Mouse (Mus musculus) limb, embryonic 10.5 days (tissue): ENCODE measurements around the gene Ehd3. TPM values are rescaled to one million over a fixed set of nuclear protein-coding genes. Genes with fewer than 3 reads are reported as not detected.
"Not testable (repeated sequence)": the region's sequence is repeated elsewhere in the genome, so short reads cannot be mapped to it uniquely, and the experiment has no call there.

Experiments used
- DNase-seq: peaks from one replicate; pipeline ENCODE4 v3.0.0-alpha.2; 2017; ENCODE audit warnings: low spot score
- H3K27ac ChIP-seq: fragments of 300-500 bp; sonication (generic); 2 replicates; pipeline ENCODE4 v1.5.1; 2016; ENCODE audit warnings: mild to moderate bottlenecking
- H3K27me3 ChIP-seq: fragments of 300-500 bp; sonication (generic); 2 replicates; pipeline ENCODE4 v1.6.1; 2016; ENCODE audit warnings: low read depth, mild to moderate bottlenecking; ENCODE audit not compliant: poor library complexity, severe bottlenecking
- H3K36me3 ChIP-seq: fragments of 300-500 bp; sonication (generic); 2 replicates; pipeline ENCODE4 v1.6.1; 2016; ENCODE audit warnings: mild to moderate bottlenecking, moderate library complexity
- H3K4me1 ChIP-seq: fragments of 300-500 bp; sonication (generic); 2 replicates; pipeline ENCODE4 v1.6.1; 2016
- H3K4me3 ChIP-seq: fragments of 300-500 bp; sonication (generic); 2 replicates; pipeline ENCODE4 v1.5.1; 2016; ENCODE audit warnings: mild to moderate bottlenecking, moderate library complexity
- H3K9me3 ChIP-seq: fragments of 300-500 bp; sonication (generic); replicated peaks from 2 replicates; pipeline ENCODE4 v1.6.1; 2016; ENCODE audit warnings: mild to moderate bottlenecking
- WGBS: fragments of 180-500 bp; shearing (Covaris S2); methylation state at CpG from one replicate; pipeline ENCODE4 v1.1.7; 2016; 5-methylcytosine and 5-hydroxymethylcytosine counted together
- polyA plus RNA-seq: library from polyadenylated mRNA; unstranded; fragments of >200 nt; fragmentation: Nextera tagmentation; extraction: Ambion mirVana; gene quantifications from 2 replicates; pipeline ENCODE4 v1.2.1, GENCODE M21; 2016

Gene Ehd3
- polyA plus RNA-seq, 1 experiment from 2014 or later, result 9.8 TPM

DNA sequence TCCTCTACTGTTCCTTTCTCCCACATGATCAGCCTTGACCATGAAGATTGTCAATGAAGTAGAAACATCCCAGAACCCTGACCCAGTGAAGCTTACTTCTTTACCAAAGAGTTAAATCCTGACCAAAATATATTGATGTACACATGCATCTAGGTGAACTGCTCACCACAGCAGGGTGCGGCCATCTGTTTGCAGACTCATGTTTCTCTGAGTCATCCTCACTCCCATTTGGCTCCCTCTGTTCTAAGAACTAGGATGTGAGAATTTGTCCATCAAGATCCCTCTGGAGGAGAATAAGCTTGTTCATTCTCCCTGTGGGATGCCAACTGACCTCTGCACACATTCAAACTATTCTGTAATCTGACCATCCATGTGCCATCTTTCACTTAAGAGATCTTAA, 29.0 kb downstream of the Ehd3 start:
- DNase-seq, result no peak
- H3K4me1 ChIP-seq, result no peaks in the 10 kb centered on the region
- H3K4me3 ChIP-seq, result no peak overlapping the region
- H3K27me3 ChIP-seq, result no peaks in the 10 kb centered on the region
- peaks cover 20% of the 10 kb centered on the region for H3K36me3 ChIP-seq
- no peak overlapping the region for H3K27ac ChIP-seq
- no peaks in the 10 kb centered on the region for H3K9me3 ChIP-seq
- WGBS, result 87% methylated on average over 1 of the region's 1 CpGs

DNA sequence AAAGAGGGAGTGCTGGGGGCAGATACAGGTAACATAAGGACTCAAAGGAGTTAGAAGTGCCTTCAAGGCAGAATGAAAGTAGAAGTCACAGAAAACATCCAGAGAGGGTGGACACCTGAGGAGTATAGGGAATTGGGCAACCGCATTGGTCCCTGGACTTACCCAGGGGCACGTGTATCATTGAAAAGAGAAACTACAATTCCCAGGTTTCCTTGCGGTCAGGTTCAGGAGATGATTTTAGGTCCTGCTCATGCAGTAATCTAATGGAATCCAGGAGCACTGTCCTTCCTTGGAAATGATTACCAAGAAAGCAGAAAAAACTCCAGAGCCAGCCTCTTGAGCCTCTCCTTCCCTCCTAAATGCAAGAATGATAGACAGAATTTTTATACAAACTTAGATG, 29.5 kb downstream of the Ehd3 start:
- H3K9me3 ChIP-seq, result no peaks in the 10 kb centered on the region
- H3K4me1 ChIP-seq, result no peaks in the 10 kb centered on the region

DNA sequence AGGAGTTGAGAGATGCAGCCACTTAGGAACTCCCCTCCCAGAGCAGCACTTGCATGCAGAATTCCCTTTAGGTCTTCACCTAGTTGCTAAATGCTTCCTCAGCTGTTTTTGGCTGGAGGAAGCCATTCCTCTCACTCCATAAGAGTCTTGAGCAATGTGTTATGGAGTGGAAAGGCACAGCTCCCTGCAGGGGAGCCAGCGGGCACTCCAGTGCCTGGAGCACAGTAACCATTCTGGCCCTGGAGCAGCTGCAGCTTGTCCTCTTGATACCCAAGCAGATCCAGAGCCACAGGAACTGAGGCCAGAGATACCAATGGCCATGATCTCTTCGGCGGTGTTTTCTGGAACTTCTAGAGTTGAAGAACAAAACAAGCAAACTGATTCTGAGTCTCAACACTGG, 32.7 kb downstream of the Ehd3 start:
- DNase-seq, result no peak
- H3K4me3 ChIP-seq, result no peak overlapping the region
- no peaks in the 10 kb centered on the region for H3K4me1 ChIP-seq
- no peaks in the 10 kb centered on the region for H3K9me3 ChIP-seq
- WGBS, result 96% methylated on average over 3 of the region's 3 CpGs
- no peaks in the 10 kb centered on the region for H3K36me3 ChIP-seq
- H3K27me3 ChIP-seq, result no peaks in the 10 kb centered on the region
- H3K27ac ChIP-seq, result no peak overlapping the region

More for the DNA sequence above, 29.5 kb downstream of the Ehd3 start:
- Histone ChIP-seq H3K36me3 (peaks cover 14% of the 10 kb centered on the region), H3K27me3 (no peaks in the 10 kb centered on the region), H3K4me3 (no peak overlapping the region), H3K27ac (no peak overlapping the region)
- no peak for DNase-seq
- WGBS, result 88% methylated on average over 3 of the region's 3 CpGs

DNA sequence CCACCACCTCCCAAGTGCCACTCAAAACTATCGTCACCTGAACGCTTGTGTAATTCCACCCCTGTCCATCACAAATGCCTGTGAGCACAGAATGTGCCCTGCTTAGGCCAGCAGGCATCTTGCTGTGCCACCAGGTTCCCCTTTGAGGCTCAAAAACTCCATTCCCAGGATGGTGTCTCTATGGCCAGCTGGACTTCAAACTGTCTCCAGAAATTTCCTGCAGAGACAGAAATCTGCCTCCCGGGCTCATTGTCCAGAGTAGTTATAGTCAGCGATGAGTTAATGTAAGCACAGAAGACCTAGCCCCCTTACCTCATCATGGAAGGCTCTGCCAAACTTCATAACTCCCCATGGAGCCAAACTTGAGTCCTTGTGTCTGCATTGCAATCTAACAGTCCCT, 33.3 kb downstream of the Ehd3 start:
- Histone ChIP-seq H3K27ac (no peak overlapping the region), H3K9me3 (no peaks in the 10 kb centered on the region), H3K27me3 (no peaks in the 10 kb centered on the region), H3K4me3 (no peak overlapping the region), H3K36me3 (no peaks in the 10 kb centered on the region), H3K4me1 (no peaks in the 10 kb centered on the region)
- DNase-seq, result no peak
- 88% methylated on average over 4 of the region's 4 CpGs for WGBS

DNA sequence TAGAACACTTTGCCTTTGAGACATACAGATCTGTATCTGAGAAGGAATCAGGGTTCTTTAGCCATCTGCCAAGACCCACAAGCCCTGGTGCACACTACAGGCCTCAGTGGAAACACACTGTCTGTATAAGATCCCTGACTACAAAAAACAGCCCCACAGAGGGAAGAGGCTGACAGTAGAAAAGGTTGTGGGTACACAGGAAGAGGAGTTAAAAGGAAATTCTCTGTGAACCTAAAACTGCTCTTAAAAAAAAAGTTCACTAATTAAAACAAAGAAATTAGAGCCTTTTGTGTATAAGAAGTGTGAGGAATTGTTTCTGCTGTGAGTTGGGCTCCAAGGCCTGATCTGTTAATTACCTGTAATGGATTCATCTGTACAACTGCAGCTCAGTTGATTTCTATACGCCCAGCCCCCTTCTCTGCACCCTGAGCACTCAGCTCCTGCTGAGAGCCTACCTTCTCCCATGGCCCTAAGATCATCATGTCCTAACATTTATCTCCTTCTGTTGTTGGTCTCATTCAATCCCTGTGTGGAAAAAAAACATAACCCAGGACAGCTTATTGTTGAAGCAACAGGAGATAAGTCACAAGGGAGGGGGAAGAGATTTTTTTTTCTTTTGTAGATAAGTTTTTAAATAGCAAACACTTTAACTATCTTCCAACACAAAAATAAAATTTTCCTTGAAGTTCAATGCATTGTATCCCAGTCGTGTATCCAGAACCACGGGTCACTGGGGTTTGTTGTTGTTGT, 35.3 kb downstream of the Ehd3 start:
- no peaks in the 10 kb centered on the region for H3K4me1 ChIP-seq
- no peak overlapping the region for H3K27ac ChIP-seq
- no peaks in the 10 kb centered on the region for H3K9me3 ChIP-seq
- H3K36me3 ChIP-seq, result no peaks in the 10 kb centered on the region
- 69% methylated on average over 3 of the region's 3 CpGs for WGBS
- no peaks in the 10 kb centered on the region for H3K27me3 ChIP-seq
- H3K4me3 ChIP-seq, result no peak overlapping the region
- no peak for DNase-seq

DNA sequence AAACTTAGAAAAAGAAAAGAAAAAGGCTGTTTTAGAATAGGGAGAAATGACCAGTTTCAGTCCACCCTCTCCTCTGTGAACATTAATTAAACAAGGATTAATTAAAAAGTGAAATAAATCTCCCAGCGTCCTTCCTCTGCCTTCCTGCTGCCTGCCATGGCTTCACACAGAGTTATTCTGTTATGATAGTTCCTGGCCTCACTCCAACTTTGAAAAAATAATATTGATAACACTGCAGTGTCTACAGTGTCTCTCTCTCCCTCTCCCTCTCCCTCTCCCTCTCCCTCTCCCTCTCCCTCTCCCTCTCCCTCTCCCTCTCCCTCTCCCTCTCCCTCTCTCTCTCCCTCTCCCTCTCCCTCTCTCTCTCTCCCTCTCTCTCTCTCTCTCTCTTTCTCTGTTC, 35.9 kb downstream of the Ehd3 start:
- 79% methylated on average over 1 of the region's 1 CpGs for WGBS

DNA sequence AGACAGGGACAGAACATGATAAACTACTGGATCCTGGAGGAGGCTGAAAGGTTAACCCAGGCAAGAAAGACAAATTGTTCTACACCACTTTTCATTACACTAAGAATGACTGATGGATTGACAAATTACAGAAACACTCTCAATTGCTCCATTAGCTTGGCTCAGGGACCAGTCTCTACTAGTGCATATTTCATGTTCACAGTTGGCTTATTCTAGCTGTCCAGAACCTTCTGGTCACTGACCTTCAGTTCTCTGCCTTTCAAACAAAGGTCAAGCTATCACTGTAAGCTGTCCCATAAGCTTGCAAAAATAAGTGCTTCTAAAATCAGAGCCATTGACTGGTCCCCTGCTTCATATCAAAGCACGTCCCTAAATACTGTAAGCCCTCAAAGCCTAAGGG, 39.0 kb downstream of the Ehd3 start:
- H3K4me3 ChIP-seq, result no peak overlapping the region
- 82% methylated on average over 1 of the region's 1 CpGs for WGBS

More for the DNA sequence above, 35.9 kb downstream of the Ehd3 start:
- H3K27ac ChIP-seq, H3K27me3 ChIP-seq, DNase-seq, H3K4me3 ChIP-seq, H3K36me3 ChIP-seq, H3K9me3 ChIP-seq, H3K4me1 ChIP-seq: not testable (repeated sequence)

DNA sequence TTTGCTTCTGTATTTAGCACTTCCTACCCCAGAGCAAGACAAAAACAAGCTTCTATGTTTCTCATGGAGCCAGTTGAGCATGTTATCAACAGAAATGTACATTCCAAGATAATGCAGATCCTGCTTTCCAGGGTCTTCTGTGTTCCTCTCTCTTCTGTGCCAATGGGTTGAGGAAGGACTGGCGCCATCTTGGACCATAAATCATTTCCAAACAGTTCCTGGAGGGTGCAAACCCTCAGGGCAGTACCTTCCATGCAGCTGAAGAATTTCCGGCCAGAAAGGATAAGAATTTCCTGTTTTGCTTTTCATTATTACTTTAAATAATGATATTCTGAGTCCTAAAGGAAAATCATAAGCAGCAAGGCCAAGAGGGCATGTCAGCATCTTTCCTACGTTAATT, 41.7 kb downstream of the Ehd3 start:
- no peak for DNase-seq
- no peaks in the 10 kb centered on the region for H3K9me3 ChIP-seq
- no peaks in the 10 kb centered on the region for H3K4me1 ChIP-seq
- no peak overlapping the region for H3K27ac ChIP-seq
- H3K36me3 ChIP-seq, result no peaks in the 10 kb centered on the region
- H3K27me3 ChIP-seq, result no peaks in the 10 kb centered on the region
- no peak overlapping the region for H3K4me3 ChIP-seq
- WGBS, result 83% methylated on average over 3 of the region's 3 CpGs

More for the DNA sequence above, 39.0 kb downstream of the Ehd3 start:
- Histone ChIP-seq H3K36me3 (no peaks in the 10 kb centered on the region), H3K9me3 (no peaks in the 10 kb centered on the region), H3K27ac (no peak overlapping the region), H3K4me1 (no peaks in the 10 kb centered on the region), H3K27me3 (no peaks in the 10 kb centered on the region)
- no peak for DNase-seq

DNA sequence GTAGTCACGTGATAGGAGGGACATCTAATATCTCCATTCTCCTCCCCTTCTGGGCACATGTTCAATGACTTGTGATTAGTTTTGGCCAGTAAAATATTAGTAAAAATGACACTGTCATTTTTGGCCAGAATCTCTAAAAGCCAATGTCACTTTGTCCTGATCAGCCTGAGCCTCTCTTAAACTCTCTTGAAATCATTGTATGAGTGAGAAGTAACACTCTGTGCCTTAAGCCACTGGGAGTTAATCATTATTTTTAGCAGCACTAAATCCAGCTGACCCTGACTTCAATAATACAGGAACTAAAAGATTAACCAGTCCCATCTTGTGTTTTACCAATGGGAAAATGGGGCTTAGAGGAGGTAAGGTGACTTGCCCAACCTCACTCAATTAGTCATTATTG, 43.5 kb downstream of the Ehd3 start:
- Histone ChIP-seq H3K4me1 (no peaks in the 10 kb centered on the region), H3K4me3 (no peak overlapping the region), H3K27me3 (no peaks in the 10 kb centered on the region), H3K27ac (no peak overlapping the region), H3K9me3 (no peaks in the 10 kb centered on the region), H3K36me3 (no peaks in the 10 kb centered on the region)
- WGBS, result 90% methylated on average over 1 of the region's 1 CpGs
- DNase-seq, result no peak

DNA sequence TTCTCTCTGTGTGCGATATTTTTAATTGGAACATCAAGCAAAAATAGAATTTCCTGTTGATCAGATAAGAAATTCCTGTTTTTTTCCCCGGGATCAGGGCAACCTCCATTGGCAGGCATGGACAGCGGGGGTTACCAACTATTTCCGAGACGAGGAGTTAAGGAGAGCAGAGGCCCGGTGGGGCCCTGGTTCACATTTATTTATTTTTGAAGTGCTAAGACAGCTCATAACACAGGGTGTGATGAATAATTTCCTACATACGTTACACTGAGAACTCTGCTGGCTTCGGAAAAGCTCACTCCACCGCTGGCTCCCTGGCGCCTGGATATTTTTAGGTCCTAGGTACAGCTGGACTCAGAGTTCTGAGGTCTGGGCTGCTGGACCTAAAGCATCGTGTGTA, 49.1 kb downstream of the Ehd3 start:
- H3K36me3 ChIP-seq, result no peaks in the 10 kb centered on the region
- WGBS, result 92% methylated on average over 11 of the region's 11 CpGs

DNA sequence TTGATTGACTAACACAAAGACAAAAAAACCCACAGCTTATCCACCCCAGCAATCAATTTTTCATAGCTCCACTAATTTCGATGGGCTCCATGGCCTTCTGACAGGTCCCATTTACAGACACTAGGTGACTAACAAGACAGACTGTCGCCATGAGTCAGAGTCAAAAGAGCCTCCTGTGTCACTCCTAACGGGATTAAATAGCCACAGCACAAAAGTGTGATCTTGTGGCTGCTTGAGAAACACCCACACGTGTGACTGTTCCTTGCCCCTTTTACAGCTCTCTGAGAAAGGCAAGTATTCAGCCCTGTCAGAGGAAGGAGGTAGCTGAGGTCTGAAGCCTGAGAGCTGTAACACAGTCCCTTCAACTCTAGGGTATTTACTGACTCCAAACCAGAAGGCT, 49.8 kb downstream of the Ehd3 start:
- H3K9me3 ChIP-seq, result no peaks in the 10 kb centered on the region
- H3K27me3 ChIP-seq, result no peaks in the 10 kb centered on the region
- H3K27ac ChIP-seq, result no peak overlapping the region
- no peaks in the 10 kb centered on the region for H3K36me3 ChIP-seq
- no peak for DNase-seq
- no peak overlapping the region for H3K4me3 ChIP-seq
- H3K4me1 ChIP-seq, result no peaks in the 10 kb centered on the region
- WGBS, result 70% methylated on average over 4 of the region's 4 CpGs

More for the DNA sequence above, 49.1 kb downstream of the Ehd3 start:
- Histone ChIP-seq H3K27ac (no peak overlapping the region), H3K4me1 (no peaks in the 10 kb centered on the region), H3K9me3 (no peaks in the 10 kb centered on the region), H3K4me3 (no peak overlapping the region), H3K27me3 (no peaks in the 10 kb centered on the region)
- no peak for DNase-seq

DNA sequence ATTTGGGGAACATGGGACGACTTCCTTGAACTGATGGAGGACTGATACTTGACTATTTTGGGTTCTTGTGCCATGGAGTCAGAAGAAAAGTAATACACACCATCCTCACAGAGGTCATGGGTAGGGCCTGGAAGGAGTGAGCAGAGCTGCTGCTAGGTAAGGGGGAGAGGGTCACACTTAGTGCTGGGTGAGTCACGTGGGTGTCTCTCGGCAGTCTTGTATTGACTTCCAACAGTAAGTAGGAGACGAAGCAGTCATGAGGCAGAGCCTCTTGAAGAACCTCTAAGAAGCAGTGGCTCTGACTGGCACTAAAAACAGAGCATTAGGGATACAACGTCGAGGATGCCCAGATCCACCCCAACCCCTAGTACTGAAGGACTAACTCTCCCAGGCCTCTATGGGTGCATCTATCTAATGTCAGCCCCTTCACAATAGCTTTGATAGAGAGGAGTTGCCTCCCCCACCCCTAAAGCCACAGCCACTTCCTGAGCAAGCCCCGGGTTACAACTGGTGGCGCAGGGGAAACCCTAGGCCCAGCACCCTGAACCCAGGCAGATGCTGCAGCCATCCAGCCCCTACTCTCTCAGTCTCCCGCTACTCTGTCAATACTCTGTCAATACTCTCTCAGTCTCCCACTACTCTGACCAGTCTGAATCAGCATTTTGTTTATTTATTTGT, 65.2 kb downstream of the Ehd3 start:
- Histone ChIP-seq H3K9me3 (no peaks in the 10 kb centered on the region), H3K27me3 (no peaks in the 10 kb centered on the region), H3K36me3 (no peaks in the 10 kb centered on the region), H3K4me3 (no peak overlapping the region), H3K4me1 (no peaks in the 10 kb centered on the region), H3K27ac (no peak overlapping the region)
- whole genome bisulfite sequencing, result 90% methylated on average over 9 of the region's 9 CpGs
- DNase-seq, result no peak

DNA sequence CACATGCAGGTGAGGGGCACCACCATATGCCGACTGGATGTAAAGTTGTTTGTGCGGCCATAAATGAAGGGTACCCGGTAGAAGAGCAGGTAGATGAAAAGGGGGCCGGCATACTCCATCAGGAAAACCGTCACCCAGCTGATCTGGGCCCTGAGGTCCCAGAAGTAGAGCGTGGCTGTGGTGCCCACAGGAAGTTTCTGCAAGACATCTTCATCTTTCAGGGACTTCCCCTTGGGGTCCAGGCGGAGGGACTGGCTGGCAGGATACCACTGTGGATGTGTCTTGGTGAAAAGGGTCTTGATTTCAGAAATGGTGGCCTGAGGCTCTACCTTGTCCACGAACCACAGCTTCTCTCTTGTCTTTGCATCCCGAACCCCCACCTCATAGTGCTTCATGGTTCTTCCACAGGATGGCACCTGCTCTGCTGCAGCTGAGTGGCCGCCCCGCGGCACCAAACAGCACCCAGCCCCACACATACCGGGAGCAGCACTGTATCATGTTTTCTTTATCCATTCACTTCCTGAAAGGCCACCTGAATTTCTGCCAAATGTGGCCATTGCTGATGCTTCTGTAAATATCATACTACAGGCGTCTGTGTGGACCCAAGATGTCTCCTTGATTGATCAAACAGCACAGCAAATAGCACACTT, 67.1 kb downstream of the Ehd3 start:
- Histone ChIP-seq H3K9me3 (no peaks in the 10 kb centered on the region), H3K4me1 (no peaks in the 10 kb centered on the region), H3K27ac (no peak overlapping the region), H3K27me3 (no peaks in the 10 kb centered on the region), H3K4me3 (no peak overlapping the region), H3K36me3 (no peaks in the 10 kb centered on the region)
- DNase-seq, result no peak
- WGBS, result 92% methylated on average over 14 of the region's 14 CpGs
